Mouse (Mus musculus) gonadal fat pad, adult 2 months (tissue): ENCODE data around the gene Cxcl17. TPM values are rescaled to one million over a fixed set of nuclear protein-coding genes. Genes with fewer than 3 reads are reported as not detected.

Experiments used
- DNase-seq: peaks from one replicate; pipeline ENCODE4 v3.0.0-alpha.2; 2012; ENCODE audit warnings: low read depth
- polyA plus RNA-seq: library from polyadenylated mRNA; depleted of rRNA; stranded (reverse); fragments of >200 nt; gene quantifications from 2 replicates; pipeline ENCODE4 v1.2.3, GENCODE M21; 2012; rRNA removed

The Cxcl17 gene
- polyA plus RNA-seq, 1 experiment: not detected

DNA sequence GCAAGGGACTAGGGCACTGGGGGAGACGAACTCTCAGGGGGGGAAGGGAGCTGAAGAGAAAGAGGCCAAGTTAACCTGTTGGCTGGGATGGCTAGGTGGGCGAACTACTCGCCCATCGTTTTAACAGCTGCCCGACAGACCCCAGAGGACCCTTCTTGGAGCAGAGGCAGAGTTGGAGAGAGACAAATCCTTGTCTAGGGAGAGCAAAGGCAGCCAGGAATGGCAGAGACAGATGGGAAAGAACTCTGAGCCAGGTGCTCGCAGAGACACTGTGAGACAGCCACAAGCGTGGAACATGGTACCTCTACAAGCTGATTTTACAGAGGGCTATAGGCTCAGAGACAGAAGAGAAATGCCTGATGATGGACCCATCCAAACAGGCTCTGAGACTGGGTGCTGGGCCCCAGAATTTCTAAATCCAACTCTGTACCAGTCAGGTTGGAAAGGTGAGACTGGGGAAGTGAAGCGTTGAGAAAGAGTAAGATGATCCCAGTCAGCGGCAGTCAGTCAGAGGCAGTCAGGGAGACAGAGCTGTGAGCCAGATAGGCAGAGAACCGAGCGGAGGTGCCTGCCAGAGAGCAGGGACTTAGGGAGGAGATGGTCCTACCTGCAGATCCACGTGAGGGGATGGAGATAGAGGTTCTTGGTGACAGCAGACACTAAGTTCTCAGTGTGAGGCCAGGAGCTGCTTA lies 43.5 kb downstream of the Cxcl17 start, which contains the start of gene Cnfn:
Cnfn (minus strand) TSS at position 667 of the 692 bp plus-strand sequence.
- DNase-seq: no peak

DNA sequence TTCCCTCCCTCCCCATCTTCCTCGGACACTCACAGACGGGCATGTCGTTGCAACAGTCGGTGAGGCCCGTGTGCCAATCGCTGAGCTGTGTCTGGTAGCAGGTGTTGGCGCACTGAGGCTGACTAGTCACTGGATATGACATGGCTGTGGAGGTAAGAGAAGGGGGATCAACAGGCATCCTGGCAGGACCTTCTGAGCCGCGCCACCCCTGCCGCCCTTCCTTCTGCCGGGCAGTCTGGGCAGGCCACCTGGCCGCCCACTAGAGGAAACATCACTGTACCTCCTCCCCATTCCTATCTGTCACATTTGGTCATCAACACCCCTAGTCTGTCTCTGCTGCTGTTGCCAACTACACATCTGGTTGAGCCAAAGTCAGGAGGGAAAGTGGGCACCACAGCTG lies 44.4 kb downstream of the Cxcl17 start:
- no peak for DNase-seq

DNA sequence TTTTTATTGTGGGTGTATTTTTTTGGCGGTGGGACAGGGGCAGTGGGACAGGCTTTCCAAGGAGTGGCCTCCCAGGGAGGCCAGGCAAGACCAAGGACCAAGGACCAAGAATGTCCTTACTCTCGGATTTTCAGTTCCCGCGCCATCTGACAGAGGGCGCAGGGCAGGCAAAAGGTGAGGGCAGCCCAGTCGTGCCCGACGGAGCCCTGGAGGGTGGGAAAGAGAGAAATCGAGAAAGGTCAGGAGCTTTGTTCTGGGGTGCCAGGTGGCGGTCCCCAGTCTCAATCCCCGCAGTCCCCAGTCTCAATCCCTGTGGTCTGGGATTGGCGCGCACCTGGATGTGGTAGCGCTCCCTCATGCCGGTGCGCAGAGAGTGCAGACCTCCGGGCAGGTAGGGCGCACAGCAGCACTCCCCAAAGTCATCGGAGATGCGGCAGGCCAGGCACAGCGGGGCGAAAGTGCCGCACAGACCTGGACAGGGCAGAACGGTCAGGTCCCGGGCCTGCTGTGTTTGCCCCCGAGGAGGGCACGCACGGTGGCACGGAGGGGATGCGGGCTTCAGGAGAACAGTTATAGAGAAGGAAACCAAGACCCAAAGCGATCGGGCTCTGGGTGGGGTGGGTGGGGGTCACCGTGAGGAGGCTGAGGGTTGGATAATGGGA lies 44.9 kb downstream of the Cxcl17 start:
- no peak for DNase-seq

DNA sequence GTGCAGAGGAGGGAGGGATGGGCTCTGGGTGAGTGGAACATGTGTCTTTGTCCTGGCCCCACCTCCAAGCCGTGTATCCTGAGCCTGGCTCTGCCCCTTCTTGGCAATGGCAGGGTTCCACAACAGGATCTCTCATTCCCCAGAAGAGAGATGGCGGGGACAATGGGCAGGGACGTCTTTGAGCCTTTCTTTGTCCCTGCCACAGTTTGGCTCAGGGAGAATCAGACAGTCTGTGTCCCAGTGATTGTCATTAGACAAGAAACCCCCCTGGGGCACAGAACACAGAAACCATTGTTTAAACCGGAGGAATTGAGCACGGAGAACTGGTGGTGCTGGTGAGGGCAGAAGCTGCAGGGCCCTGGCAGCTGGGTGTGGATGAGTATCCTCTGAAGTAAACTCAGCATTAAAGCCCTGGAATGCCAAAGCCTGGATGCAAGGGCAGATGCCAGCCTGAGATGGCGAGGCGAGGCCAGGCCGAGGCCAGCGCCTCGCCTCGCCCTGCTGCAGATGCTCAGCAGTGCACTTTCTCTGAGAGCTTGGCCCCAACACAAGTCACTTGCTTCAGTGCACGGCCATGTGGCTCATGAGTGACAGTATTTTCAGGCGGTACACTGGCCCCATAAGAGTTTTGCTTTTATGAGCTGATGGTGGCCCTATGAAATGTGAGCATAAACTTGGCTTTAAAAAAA lies 46.6 kb downstream of the Cxcl17 start:
- DNase-seq: no peak

DNA sequence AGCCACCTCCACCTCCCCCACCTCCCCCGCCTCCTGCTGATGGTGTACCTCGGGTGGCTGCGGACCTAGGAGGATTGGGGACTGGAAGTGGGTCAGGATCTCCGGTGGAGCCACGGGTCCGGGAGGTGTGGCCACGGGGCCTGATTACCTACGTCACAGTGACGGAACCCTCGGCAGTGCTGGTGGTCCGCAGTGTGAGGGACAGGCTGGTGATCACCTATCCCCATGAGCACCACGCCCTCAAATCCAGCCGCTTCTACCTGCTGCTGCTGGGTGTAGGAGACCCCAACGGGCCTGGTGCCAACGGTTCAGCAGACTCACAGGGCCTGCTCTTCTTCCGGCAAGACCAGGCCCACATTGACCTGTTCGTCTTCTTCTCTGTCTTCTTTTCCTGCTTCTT lies 49.1 kb downstream of the Cxcl17 start:
- DNase-seq: no peak

DNA sequence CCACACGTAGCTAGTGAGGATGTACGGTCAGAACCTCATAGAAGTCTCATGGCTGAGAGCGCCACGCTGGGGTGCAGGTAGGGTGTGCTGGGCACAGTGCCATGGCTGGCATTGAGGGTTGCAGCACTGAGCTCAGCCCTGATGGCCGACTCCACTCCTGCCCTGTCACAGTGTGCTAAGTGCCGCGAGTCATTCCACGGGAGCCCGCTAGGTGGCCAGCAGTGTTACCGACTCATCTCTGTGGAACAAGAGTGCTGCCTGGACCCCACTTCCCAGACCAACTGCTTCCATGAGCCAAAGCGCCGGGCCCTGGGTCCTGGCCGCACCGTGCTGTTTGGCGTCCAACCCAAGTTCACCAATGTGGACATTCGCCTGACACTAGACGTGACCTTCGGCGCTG lies 49.5 kb downstream of the Cxcl17 start:
- DNase-seq: no peak

DNA sequence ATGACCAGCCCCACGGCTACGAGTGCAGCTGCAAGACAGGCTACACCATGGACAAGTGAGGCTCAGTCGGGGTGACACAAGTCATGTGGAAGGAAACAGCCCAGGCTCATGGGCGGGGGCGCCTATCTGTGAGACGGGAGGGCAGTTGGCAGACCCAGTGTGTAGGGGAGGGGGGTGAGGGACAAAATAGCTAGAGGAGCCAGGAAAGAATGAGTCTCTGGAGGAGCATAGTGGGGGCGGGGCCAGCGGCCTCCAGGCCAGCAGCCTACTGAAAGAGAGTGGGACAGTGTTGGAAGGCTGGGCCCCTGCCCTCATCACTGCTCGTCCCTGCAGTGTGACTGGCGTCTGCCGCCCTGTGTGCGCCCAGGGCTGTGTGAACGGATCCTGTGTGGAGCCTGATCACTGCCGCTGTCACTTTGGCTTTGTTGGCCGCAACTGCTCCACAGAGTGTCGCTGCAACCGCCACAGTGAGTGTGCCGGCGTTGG lies 53.9 kb downstream of the Cxcl17 start:
- no peak for DNase-seq

Other genes starting within 250 kb of the Cxcl17 start
- 1.1 and 1.2 TPM in 2 replicates for gene Pou2f2, start 233.2 kb downstream of the Cxcl17 start, polyA plus RNA-seq
- 21.9 and 23.3 TPM in 2 replicates for gene Dedd2, start 192.3 kb downstream of the Cxcl17 start, polyA plus RNA-seq
- gene Zfp526, start 191.5 kb downstream of the Cxcl17 start, polyA plus RNA-seq: 10.1 and 10.3 TPM in 2 replicates
- gene Gsk3a, start 175.0 kb downstream of the Cxcl17 start, polyA plus RNA-seq: 120 and 125 TPM in 2 replicates
- 33.2 and 43.4 TPM in 2 replicates for gene Erf, start 162.1 kb downstream of the Cxcl17 start, polyA plus RNA-seq
- gene Cic, start 145.2 kb downstream of the Cxcl17 start, polyA plus RNA-seq: 54.4 and 81.6 TPM in 2 replicates
- gene Pafah1b3, start 114.9 kb downstream of the Cxcl17 start, polyA plus RNA-seq: 74.1 and 84.0 TPM in 2 replicates
- 0.19 and 0.30 TPM in 2 replicates for gene Prr19, start 111.5 kb downstream of the Cxcl17 start, polyA plus RNA-seq
- not detected in 2 replicates for gene Tmem145, start 106.8 kb downstream of the Cxcl17 start, polyA plus RNA-seq
- gene Megf8, start 95.7 kb downstream of the Cxcl17 start, polyA plus RNA-seq: 40.0 and 41.2 TPM in 2 replicates
- not detected in 2 replicates for gene Cnfn, start 43.2 kb downstream of the Cxcl17 start, polyA plus RNA-seq
- gene Lipe, start 14.2 kb downstream of the Cxcl17 start, polyA plus RNA-seq: 664 and 702 TPM in 2 replicates
- gene Ceacam1, start 64.7 kb upstream of the Cxcl17 start, polyA plus RNA-seq: 7.4 and 8.9 TPM in 2 replicates
- gene Ceacam2, start 127.0 kb upstream of the Cxcl17 start, polyA plus RNA-seq: 0.16 and 0.31 TPM in 2 replicates
- gene Erich4, start 203.0 kb upstream of the Cxcl17 start, polyA plus RNA-seq: 0.20 and 0.33 TPM in 2 replicates
- 28.5 and 28.9 TPM in 2 replicates for gene Dmac2, start 206.5 kb upstream of the Cxcl17 start, polyA plus RNA-seq
- gene B3gnt8, start 213.8 kb upstream of the Cxcl17 start, polyA plus RNA-seq: 13.8 and 15.5 TPM in 2 replicates
- gene Bckdha, start 246.1 kb upstream of the Cxcl17 start, polyA plus RNA-seq: 199 and 232 TPM in 2 replicates
- 54.8 and 66.2 TPM in 2 replicates for gene Exosc5, start 246.3 kb upstream of the Cxcl17 start, polyA plus RNA-seq